Mouse (Mus musculus) bone marrow, adult 2 months (tissue): Measurements from ENCODE around the gene Ciapin1. TPM values are rescaled to one million over a fixed set of nuclear protein-coding genes. Genes with fewer than 3 reads are reported as not detected.

Experiments
- H3K27ac ChIP-seq: fragments of 200-500 bp; 2 replicates; pipeline ENCODE4 v1.5.1; 2012; ENCODE audit warnings: low read depth, mild to moderate bottlenecking, control low read depth, inconsistent platforms, low read length; ENCODE audit not compliant: control insufficient read depth, poor library complexity, insufficient read depth
- H3K4me1 ChIP-seq: fragments of 200-500 bp; 2 replicates; pipeline ENCODE4 v1.6.1; 2011; ENCODE audit warnings: low read length; ENCODE audit not compliant: control insufficient read depth, insufficient read depth
- H3K4me3 ChIP-seq: fragments of 200-500 bp; replicated peaks from 2 replicates; pipeline ENCODE3; 2011; ENCODE audit warnings: mild to moderate bottlenecking, low read depth, low read length, control low read depth; ENCODE audit not compliant: control insufficient read depth
- CTCF ChIP-seq: fragments of 200-500 bp; IDR thresholded peaks from 2 replicates; pipeline ENCODE4 v1.5.1; 2011; ENCODE audit warnings: low read length, control low read depth; ENCODE audit not compliant: control insufficient read depth, insufficient read depth
- POLR2A ChIP-seq: fragments of 200-500 bp; IDR thresholded peaks from 2 replicates; pipeline ENCODE4 v1.6.1; 2011; ENCODE audit warnings: low read depth, mild to moderate bottlenecking, control low read depth, low read length, borderline replicate concordance; ENCODE audit not compliant: control insufficient read depth
- WGBS: fragments of 180-500 bp; shearing (Covaris S2); methylation state at CpG from one replicate; pipeline ENCODE4 v1.1.7; 2018; 5-methylcytosine and 5-hydroxymethylcytosine counted together
- polyA plus RNA-seq: library from polyadenylated mRNA; stranded (reverse); fragments of >200 nt; gene quantifications from 2 replicates; pipeline ENCODE4 v1.2.4, GENCODE M21; 2011; ENCODE audit warnings: low replicate concordance; ENCODE audit not compliant: missing spikeins, insufficient read depth, insufficient read length

Ciapin1 gene
- polyA plus RNA-seq, 1 experiment = 38.1 TPM

DNA sequence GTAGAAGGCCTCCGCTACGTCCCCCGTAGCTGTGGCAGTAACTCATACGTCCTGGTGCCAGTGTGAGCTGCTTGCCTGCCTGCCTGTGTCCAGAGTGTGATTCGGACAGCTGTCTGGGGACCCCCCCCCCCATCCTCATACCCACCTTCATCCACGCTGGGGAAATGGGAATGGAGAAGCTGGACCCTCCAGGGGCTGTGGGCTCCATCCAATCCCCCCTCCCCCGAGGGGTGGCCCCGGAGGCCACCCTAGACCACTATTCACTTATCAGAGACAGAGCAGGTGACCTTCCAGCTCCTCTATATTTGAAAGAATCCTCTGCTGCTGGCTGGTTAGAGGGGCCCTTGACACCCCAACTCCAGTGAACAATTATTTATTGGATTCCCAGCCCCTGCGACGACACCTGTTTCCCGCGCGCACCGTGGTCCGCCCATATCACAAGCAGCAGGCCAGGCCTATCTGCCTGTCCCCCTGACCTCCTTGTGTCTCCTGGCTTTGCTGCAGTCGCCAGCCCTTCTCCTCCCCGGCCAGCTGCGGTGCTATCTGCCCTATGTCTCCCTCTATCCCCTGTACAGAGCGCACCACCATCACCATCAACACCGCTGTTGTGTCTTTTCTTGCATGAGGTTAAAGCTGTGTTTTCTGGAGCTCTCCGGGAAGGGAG, 57.5 kb downstream of the Ciapin1 start:
- TF ChIP-seq CTCF = no peak
- no peak for TF ChIP-seq POLR2A
- WGBS = 86% methylated on average over 21 of the region's 21 CpGs
- Histone ChIP-seq H3K4me3 (no peak overlapping the region), H3K27ac (no peak overlapping the region), H3K4me1 (no peaks in the 10 kb centered on the region; the same call in 1 of the 2 replicates)

DNA sequence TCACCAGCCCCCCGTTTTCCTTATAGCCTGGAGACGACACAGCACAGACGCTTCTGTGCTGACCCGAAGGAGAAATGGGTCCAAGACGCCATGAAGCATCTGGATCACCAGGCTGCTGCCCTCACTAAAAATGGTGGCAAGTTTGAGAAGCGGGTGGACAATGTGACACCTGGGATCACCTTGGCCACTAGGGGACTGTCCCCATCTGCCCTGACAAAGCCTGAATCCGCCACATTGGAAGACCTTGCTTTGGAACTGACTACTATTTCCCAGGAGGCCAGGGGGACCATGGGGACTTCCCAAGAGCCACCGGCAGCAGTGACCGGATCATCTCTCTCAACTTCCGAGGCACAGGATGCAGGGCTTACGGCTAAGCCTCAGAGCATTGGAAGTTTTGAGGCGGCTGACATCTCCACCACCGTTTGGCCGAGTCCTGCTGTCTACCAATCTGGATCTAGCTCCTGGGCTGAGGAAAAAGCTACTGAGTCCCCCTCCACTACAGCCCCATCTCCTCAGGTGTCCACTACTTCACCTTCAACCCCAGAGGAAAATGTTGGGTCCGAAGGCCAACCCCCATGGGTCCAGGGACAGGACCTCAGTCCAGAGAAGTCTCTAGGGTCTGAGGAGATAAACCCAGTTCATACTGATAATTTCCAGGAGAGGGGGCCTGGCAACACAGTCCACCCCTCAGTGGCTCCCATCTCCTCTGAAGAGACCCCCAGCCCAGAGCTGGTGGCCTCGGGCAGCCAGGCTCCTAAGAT, 58.4 kb downstream of the Ciapin1 start:
- WGBS = 68% methylated on average over 16 of the region's 16 CpGs
- Histone ChIP-seq H3K27ac (no peak overlapping the region), H3K4me1 (no peaks in the 10 kb centered on the region; the same call in 1 of the 2 replicates), H3K4me3 (no peak overlapping the region)
- TF ChIP-seq CTCF = no peak
- TF ChIP-seq POLR2A = no peak

DNA sequence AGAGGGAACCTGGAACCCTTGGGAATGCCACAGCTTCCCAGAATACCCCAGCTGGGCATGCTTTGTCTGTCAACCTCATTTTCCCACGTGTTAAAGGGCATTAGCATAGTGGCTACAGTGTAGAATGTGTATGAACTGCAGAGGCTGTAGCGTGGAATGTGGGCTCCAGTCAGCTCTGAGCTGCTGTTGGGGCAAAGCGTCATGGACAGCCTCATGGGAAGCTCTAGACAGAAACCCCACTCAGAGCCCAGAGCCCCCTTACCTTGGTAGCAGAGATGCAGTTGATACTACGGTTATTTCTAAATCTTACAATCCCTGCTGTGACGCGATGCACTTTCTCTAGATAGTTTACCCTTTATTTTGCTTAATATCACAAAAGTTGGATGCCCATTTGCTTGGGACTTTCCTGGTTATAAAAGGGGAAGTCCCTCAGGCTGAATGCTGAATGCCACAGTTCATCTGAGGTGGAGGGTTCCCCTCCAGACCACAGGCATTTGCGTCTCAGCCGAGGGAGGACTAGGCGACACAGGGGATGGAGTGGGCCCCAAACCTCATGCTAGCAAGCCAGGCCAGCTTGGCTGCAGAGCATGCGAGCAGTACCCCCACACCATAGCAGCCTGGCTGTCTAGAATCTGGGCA, 59.1 kb downstream of the Ciapin1 start:
- Histone ChIP-seq H3K27ac (no peak overlapping the region), H3K4me1 (no peaks in the 10 kb centered on the region; the same call in 1 of the 2 replicates), H3K4me3 (no peak overlapping the region)
- no peak for TF ChIP-seq CTCF
- no peak for TF ChIP-seq POLR2A
- 5% methylated on average over 10 of the region's 10 CpGs for WGBS

DNA sequence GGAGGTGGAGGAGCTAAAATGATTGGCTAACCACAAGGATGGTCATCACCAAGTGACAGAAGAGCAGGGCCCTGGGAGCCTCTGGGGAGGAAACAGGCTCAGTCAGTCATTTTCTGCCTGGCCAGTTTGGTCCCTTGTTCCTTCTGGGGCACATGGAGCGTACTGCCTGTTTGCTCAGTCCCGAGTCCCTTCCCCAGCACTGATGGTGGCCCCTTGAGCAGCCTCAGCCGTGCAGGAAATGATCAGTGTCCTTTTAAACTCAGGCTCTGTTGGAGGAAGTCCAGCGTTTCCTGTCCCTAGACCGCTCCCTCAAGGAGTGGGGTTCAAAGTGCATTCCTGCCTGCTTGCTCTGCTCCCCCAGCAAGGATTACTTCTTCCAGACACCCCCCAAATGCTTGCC, 59.7 kb downstream of the Ciapin1 start:
- WGBS = 5% methylated on average over 5 of the region's 5 CpGs
- Histone ChIP-seq H3K27ac (no peak overlapping the region), H3K4me3 (no peak overlapping the region), H3K4me1 (no peaks in the 10 kb centered on the region; the same call in 1 of the 2 replicates)
- TF ChIP-seq POLR2A (no peak), CTCF (no peak)

DNA sequence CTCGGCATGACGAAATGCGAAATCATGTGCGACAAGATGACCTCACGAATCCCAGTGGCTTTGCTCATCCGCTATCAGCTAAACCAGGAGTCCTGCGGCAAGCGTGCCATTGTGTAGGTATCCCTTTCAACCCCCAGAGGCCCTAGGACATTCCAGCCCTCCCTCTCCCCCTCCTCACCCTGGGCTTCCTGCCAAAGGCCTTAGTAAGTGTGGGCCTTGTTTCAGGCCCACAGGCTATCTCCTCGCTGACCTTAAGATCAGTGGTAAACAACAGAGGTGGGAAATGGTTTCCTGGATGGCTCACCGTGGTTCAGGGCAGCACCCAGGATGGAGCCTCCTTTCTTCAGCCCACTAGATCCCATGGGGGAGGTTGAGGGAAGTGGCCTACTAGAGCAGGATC, 60.1 kb downstream of the Ciapin1 start:
- H3K4me3 ChIP-seq = no peak overlapping the region
- no peak overlapping the region for H3K27ac ChIP-seq
- no peaks in the 10 kb centered on the region; the same call in 1 of the 2 replicates for H3K4me1 ChIP-seq
- TF ChIP-seq CTCF (no peak), POLR2A (no peak)
- 75% methylated on average over 10 of the region's 10 CpGs for WGBS

DNA sequence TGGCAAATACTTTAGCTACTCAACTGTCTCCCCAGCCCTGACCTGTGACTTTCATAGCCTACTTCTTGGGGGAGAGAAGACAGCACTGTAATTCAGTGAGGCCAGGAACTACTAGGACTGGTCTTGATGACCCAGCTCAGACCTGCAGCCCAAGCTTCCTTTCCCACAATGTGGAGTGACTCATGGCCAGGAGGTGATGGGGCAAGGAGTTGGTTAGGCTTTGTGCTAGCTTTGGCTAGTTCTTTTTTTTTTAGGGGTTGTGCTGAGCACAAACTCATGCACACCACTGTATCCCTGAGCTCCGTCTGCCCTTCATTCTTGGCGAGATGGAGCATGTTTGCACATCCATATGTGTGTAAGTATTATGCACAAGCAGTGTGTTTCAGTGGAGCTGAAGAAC, 61.8 kb downstream of the Ciapin1 start:
- H3K4me1 ChIP-seq = no peaks in the 10 kb centered on the region; the same call in 1 of the 2 replicates
- no peak overlapping the region for H3K4me3 ChIP-seq
- H3K27ac ChIP-seq = no peak overlapping the region
- 66% methylated on average over 2 of the region's 2 CpGs for WGBS
- TF ChIP-seq POLR2A (no peak), CTCF (no peak)

DNA sequence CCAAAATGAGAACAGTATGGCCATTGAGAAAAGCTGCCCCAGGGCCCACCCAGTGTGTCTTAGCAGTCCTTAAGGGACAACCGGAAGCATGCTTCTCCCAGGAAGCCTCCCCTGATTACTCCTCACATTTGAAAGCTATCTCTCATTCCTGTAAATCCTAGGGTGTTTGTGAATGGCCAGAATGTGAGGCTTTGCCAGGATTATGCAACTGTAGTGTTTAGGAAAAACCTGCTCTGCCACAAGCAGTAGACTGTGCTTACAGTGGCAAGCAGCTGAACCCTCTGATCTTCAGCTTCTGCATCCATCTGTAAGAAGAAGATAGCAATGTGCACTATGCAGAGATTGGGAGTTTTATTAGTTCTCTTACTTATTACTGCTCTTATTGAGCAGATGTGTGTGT, 63.6 kb downstream of the Ciapin1 start:
- WGBS = 90% methylated on average over 1 of the region's 1 CpGs
- TF ChIP-seq CTCF (no peak), POLR2A (no peak)
- Histone ChIP-seq H3K27ac (no peak overlapping the region), H3K4me1 (no peaks in the 10 kb centered on the region; the same call in 1 of the 2 replicates), H3K4me3 (no peak overlapping the region)

DNA sequence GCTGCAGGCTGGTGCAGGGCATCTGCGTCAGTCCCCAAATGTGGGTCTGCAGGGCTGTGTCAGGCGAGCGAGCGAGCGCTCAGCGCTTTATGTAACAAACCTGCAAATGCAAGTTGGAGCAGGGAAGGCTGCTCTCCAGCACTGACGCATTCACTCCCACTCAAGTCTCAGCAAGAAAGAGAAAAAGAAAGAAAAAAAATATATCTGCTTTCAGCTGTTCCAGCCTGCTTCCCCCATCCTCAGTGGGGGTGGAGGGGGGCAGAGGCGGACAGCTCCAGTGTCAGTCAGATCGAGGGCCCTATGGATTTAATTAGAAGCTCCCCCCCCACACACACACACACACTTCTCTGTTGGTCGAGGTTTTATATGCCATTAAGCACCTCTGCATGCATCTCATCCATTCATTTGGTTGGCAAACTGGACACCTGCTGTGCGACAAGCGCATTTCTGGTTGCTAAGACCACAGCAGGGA, 64.4 kb downstream of the Ciapin1 start:
- WGBS = 86% methylated on average over 12 of the region's 12 CpGs
- Histone ChIP-seq H3K4me1 (no peaks in the 10 kb centered on the region), H3K4me3 (no peak overlapping the region), H3K27ac (no peak overlapping the region)
- TF ChIP-seq POLR2A = no peak
- no peak for TF ChIP-seq CTCF
